Mouse (Mus musculus) layer of hippocampus, adult 2 months (tissue): ENCODE measurements around the gene Rnf227. TPM values are rescaled to one million over a fixed set of nuclear protein-coding genes. Genes with fewer than 3 reads are reported as not detected.
"Not testable (repeated sequence)": the region's sequence is repeated elsewhere in the genome, so short reads cannot be mapped to it uniquely, and the experiment has no call there.

Source experiments
- DNase-seq, 2 experiments: peaks; one replicate each; pipeline ENCODE4 v3.0.0; 2022; ENCODE audit warnings: low spot score in 2 of 2
- H3K27ac ChIP-seq: fragments of 200-600 bp; 2 replicates; pipeline ENCODE4 v1.8.1; 2022
- H3K4me3 ChIP-seq: fragments of 200-600 bp; 2 replicates; pipeline ENCODE4 v1.8.1; 2022; ENCODE audit warnings: mild to moderate bottlenecking
- CTCF ChIP-seq: fragments of 200-600 bp; conservative IDR thresholded peaks from 2 replicates; pipeline ENCODE4 v1.8.1; 2022; ENCODE audit warnings: antibody characterized with exemption, mild to moderate bottlenecking, moderate library complexity
- long read RNA-seq, 2 experiments: library from polyadenylated mRNA; stranded (forward); transcript quantifications; one replicate each; pipeline ENCODE4 v2.0.0; 2021; ENCODE audit warnings: borderline mapping rate in 2 of 2
- total RNA-seq, 2 experiments: library from RNA; stranded (reverse); gene quantifications; 2 replicates each; pipeline ENCODE4 v1.2.3; 2021

Rnf227 gene
- 100 to 1,000 TPM; 110 to 117 TPM for total RNA-seq
- long read RNA-seq, experiment 1, transcript Rnf227-201 (2 exons, 2,081 nt) = major isoform, 110 of 119 reads
- long read RNA-seq, experiment 1, partial matches to known transcripts = 0 of 119 reads
- long read RNA-seq, experiment 1, other reads (novel, unspliced or antisense) = 9 of 119 reads
- long read RNA-seq, experiment 2, transcript Rnf227-201 (2 exons, 2,081 nt) = major isoform, 182 of 193 reads
- long read RNA-seq, experiment 2, partial matches to known transcripts = 0 of 193 reads
- long read RNA-seq, experiment 2, other reads (novel, unspliced or antisense) = 11 of 193 reads

- TF ChIP-seq CTCF = no peak
- DNase-seq = peak; percentile 61 to 72
- Histone ChIP-seq H3K4me3 (peak within 1 kb of the TSS; percentile 62), H3K27ac (peak within 1 kb of the TSS; percentile 95)
Observed at GRCm38 (mm10) chr11:69340161-69341131, at the start of gene Rnf227. Gene Rnf227 (plus strand): TSS chr11:69340461.

GRCm38 (mm10) chr11:69291111-69291510, 49.1 kb upstream of the Rnf227 start:
- no peak for DNase-seq
- Histone ChIP-seq H3K27ac (no peak overlapping the region), H3K4me3 (no peak overlapping the region)
- TF ChIP-seq CTCF = no peak

GRCm38 (mm10) chr11:69295286-69295685, 45.0 kb upstream of the Rnf227 start:
- no peak for DNase-seq
- Histone ChIP-seq H3K4me3 (no peak overlapping the region), H3K27ac (no peak overlapping the region)
- TF ChIP-seq CTCF = no peak

GRCm38 (mm10) chr11:69297799-69298198, 42.5 kb upstream of the Rnf227 start:
- no peak for TF ChIP-seq CTCF
- no peak for DNase-seq
- no peak overlapping the region for H3K27ac ChIP-seq

GRCm38 (mm10) chr11:69298231-69298630, 42.0 kb upstream of the Rnf227 start:
- no peak overlapping the region for H3K4me3 ChIP-seq
- TF ChIP-seq CTCF = no peak
- DNase-seq = no peak
- H3K27ac ChIP-seq = no peak overlapping the region

More at GRCm38 (mm10) chr11:69297799-69298198, 42.5 kb upstream of the Rnf227 start:
- no peak overlapping the region for H3K4me3 ChIP-seq

- H3K27ac ChIP-seq = no peak overlapping the region
- TF ChIP-seq CTCF = no peak
- no peak overlapping the region for H3K4me3 ChIP-seq
- no peak for DNase-seq
Observed at GRCm38 (mm10) chr11:69302817-69303216, 37.4 kb upstream of the Rnf227 start.

- no peak for DNase-seq
- H3K27ac ChIP-seq = no peak overlapping the region
- TF ChIP-seq CTCF = no peak
- no peak overlapping the region for H3K4me3 ChIP-seq
Observed at GRCm38 (mm10) chr11:69305291-69305690, 35.0 kb upstream of the Rnf227 start.

GRCm38 (mm10) chr11:69306039-69306438, 34.2 kb upstream of the Rnf227 start:
- no peak for TF ChIP-seq CTCF
- DNase-seq = no peak
- H3K27ac ChIP-seq = no peak overlapping the region
- H3K4me3 ChIP-seq = no peak overlapping the region

- DNase-seq = no peak
- Histone ChIP-seq H3K27ac (no peak overlapping the region), H3K4me3 (no peak overlapping the region)
- no peak for TF ChIP-seq CTCF
Observed at GRCm38 (mm10) chr11:69311266-69311665, 29.0 kb upstream of the Rnf227 start.

GRCm38 (mm10) chr11:69316361-69316760, 23.9 kb upstream of the Rnf227 start:
- no peak for TF ChIP-seq CTCF
- DNase-seq = no peak
- H3K4me3 ChIP-seq = no peak overlapping the region
- no peak overlapping the region for H3K27ac ChIP-seq

- H3K4me3 ChIP-seq, DNase-seq, H3K27ac ChIP-seq: not testable (repeated sequence)
- TF ChIP-seq CTCF = peak; percentile 29
Observed at GRCm38 (mm10) chr11:69318000-69318399, 22.3 kb upstream of the Rnf227 start.

- no peak for TF ChIP-seq CTCF
- DNase-seq = no peak
- H3K4me3 ChIP-seq = no peak overlapping the region
- no peak overlapping the region for H3K27ac ChIP-seq
Observed at GRCm38 (mm10) chr11:69321580-69321979, 18.7 kb upstream of the Rnf227 start.

GRCm38 (mm10) chr11:69322010-69322409, 18.3 kb upstream of the Rnf227 start:
- DNase-seq = no peak
- Histone ChIP-seq H3K27ac (no peak overlapping the region), H3K4me3 (no peak overlapping the region)
- TF ChIP-seq CTCF = no peak
